Mouse (Mus musculus) intestine, embryonic 16.5 days (tissue): ENCODE results near the gene Amz2. TPM values are rescaled to one million over a fixed set of nuclear protein-coding genes. Genes with fewer than 3 reads are reported as not detected.
A peak's percentile ranks its signal among the peaks of the same experiment; 100 is the strongest.
"Not testable (repeated sequence)": the region's sequence is repeated elsewhere in the genome, so short reads cannot be mapped to it uniquely, and the experiment has no call there.

Experiments
- ATAC-seq: fragments of 200-750 bp; cut with Nextera tagmentation; 2 replicates; pipeline ENCODE4 v1.8.0; 2017; ENCODE audit warnings: moderate TSS enrichment, moderate library complexity
- H3K27ac ChIP-seq: fragments of 300-500 bp; sonication (generic); 2 replicates; pipeline ENCODE4 v1.5.1; 2014; ENCODE audit warnings: mild to moderate bottlenecking, low read length
- H3K27me3 ChIP-seq: fragments of 300-500 bp; sonication (generic); replicated peaks from 2 replicates; pipeline ENCODE4 v1.6.1; 2014; ENCODE audit warnings: low read length, control low read depth, mixed read lengths; ENCODE audit not compliant: control insufficient read depth, insufficient read depth
- H3K36me3 ChIP-seq: fragments of 300-500 bp; sonication (generic); 2 replicates; pipeline ENCODE4 v1.6.1; 2014; ENCODE audit warnings: low read length, control low read depth; ENCODE audit not compliant: control insufficient read depth, insufficient read depth
- H3K4me1 ChIP-seq: fragments of 300-500 bp; sonication (generic); 2 replicates; pipeline ENCODE4 v1.6.1; 2014; ENCODE audit warnings: low read length, control low read depth, mixed read lengths; ENCODE audit not compliant: control insufficient read depth, insufficient read depth
- H3K4me2 ChIP-seq: fragments of 300-500 bp; sonication (generic); 2 replicates; pipeline ENCODE4 v1.6.1; 2014; ENCODE audit warnings: low read depth, low read length, control low read depth
- H3K4me3 ChIP-seq: fragments of 300-500 bp; sonication (generic); 2 replicates; pipeline ENCODE4 v1.5.1; 2014; ENCODE audit warnings: mild to moderate bottlenecking, low read length
- H3K9ac ChIP-seq: fragments of 300-500 bp; sonication (generic); 2 replicates; pipeline ENCODE4 v1.6.1; 2014; ENCODE audit warnings: low read depth, low read length
- H3K9me3 ChIP-seq: fragments of 300-500 bp; sonication (generic); 2 replicates; pipeline ENCODE4 v1.6.1; 2016; ENCODE audit warnings: low read length, control low read depth; ENCODE audit not compliant: control insufficient read depth
- WGBS: fragments of 180-500 bp; shearing (Covaris S2); extraction: QIAGEN DNeasy Blood & Tissue Kit; methylation state at CpG from one replicate; pipeline ENCODE4 v1.1.7; 2014; 5-methylcytosine and 5-hydroxymethylcytosine counted together
- polyA plus RNA-seq: library from polyadenylated mRNA; unstranded; fragments of >200 nt; fragmentation: Nextera tagmentation; extraction: Ambion mirVana; gene quantifications from 2 replicates; pipeline ENCODE4 v1.2.1, GENCODE M21; 2015

The Amz2 gene
- polyA plus RNA-seq, 1 experiment from 2014 or later: 39.1 TPM

DNA sequence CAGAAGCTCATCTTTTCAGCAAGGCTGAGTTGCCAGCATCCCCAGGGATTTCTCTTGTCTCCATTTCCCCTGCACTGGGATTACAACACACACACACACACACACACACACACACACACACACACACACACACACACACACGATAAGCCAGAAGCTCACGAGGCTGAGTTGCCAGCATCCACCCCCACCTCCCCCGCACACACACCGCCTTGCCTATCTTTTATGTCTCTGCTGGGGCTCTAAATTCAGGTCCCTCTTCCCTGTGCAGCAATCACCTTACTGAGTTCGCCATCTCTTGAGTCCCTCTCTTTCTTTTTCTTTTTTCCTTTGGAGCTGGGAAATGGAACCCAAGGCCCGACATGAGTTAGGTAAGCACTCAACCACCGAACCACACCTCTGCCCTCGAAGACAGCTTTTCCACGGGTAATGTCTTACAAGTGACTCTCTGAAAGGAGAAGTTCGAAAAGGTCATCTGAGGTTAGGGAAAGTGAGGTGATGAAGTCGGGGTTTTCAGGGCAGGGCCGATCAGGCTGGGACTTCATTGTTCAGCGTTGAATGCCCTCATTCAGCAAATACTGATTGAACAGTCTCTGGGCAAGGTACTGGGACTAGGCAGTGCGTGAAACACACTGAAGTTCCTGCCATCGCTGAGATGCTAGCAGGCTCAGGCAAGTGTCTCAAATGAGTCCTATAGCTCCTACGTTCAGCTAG lies 54.0 kb downstream of the Amz2 start:
- H3K9ac ChIP-seq: no peak overlapping the region
- H3K36me3 ChIP-seq: no peaks in the 10 kb centered on the region
- H3K9me3 ChIP-seq: no peaks in the 10 kb centered on the region
- H3K27me3 ChIP-seq: no peaks in the 10 kb centered on the region
- no peak overlapping the region for H3K4me3 ChIP-seq
- no peak overlapping the region for H3K27ac ChIP-seq
- 69% methylated on average over 16 of the region's 16 CpGs for WGBS
- no peaks in the 10 kb centered on the region for H3K4me1 ChIP-seq
- no peak overlapping the region for H3K4me2 ChIP-seq
- ATAC-seq: no peak

DNA sequence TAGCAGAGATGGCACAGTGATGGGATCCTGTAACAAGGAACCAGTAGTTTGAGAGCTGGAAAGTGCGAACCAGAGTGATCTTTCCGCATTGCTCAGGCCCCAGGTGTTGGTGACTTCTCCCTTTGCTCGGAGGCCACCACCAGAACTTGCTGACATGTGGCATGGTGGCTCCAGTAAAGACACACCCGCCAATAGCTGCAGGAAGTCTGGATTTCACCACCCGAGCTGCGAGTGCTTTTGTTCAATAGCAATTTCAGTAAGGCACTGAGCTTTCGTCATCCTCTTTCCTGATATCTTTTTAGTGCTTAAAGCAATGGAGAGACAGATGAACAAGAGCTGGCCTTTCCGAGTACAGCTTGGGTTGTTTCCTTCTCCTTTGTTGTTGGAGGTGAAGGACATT lies 54.7 kb downstream of the Amz2 start:
- H3K4me3 ChIP-seq: no peak overlapping the region
- no peaks in the 10 kb centered on the region for H3K36me3 ChIP-seq

GRCm38 (mm10) chr11:109485398-109486045 lies 59.8 kb downstream of the Amz2 start:
- H3K4me3 ChIP-seq: no peak overlapping the region
- no peak overlapping the region for H3K27ac ChIP-seq
- 0 out of 2 replicates have a peak, but pooled peaks have one; percentile 41 for ATAC-seq
- no peaks in the 10 kb centered on the region for H3K27me3 ChIP-seq
- no peaks in the 10 kb centered on the region for H3K9me3 ChIP-seq
- no peak overlapping the region for H3K4me2 ChIP-seq
- WGBS: 82% methylated on average over 15 of the region's 15 CpGs
- no peaks in the 10 kb centered on the region for H3K36me3 ChIP-seq
- no peaks in the 10 kb centered on the region for H3K4me1 ChIP-seq
- H3K9ac ChIP-seq: no peak overlapping the region

More for the DNA sequence above, 54.7 kb downstream of the Amz2 start:
- no peaks in the 10 kb centered on the region for H3K9me3 ChIP-seq
- H3K27me3 ChIP-seq: no peaks in the 10 kb centered on the region
- no peak for ATAC-seq
- no peak overlapping the region for H3K9ac ChIP-seq
- WGBS: 72% methylated on average over 8 of the region's 8 CpGs
- H3K27ac ChIP-seq: no peak overlapping the region
- H3K4me2 ChIP-seq: no peak overlapping the region
- H3K4me1 ChIP-seq: no peaks in the 10 kb centered on the region

- no peak for ATAC-seq
- Histone ChIP-seq H3K27ac (no peak overlapping the region), H3K9me3 (no peaks in the 10 kb centered on the region), H3K27me3 (no peaks in the 10 kb centered on the region), H3K36me3 (no peaks in the 10 kb centered on the region), H3K4me2 (no peak overlapping the region), H3K9ac (no peak overlapping the region), H3K4me1 (no peaks in the 10 kb centered on the region), H3K4me3 (no peak overlapping the region)
- WGBS: 51% methylated on average over 1 of the region's 1 CpGs
Measured at GRCm38 (mm10) chr11:109487111-109487510, 61.4 kb downstream of the Amz2 start.

- Histone ChIP-seq H3K27ac (0 out of 2 replicates have a peak overlapping the region, but pooled peaks have one; percentile 44), H3K4me2 (no peak overlapping the region), H3K9ac (no peak overlapping the region), H3K36me3 (no peaks in the 10 kb centered on the region), H3K4me1 (no peaks in the 10 kb centered on the region), H3K4me3 (no peak overlapping the region), H3K9me3 (no peaks in the 10 kb centered on the region), H3K27me3 (no peaks in the 10 kb centered on the region)
- 73% methylated on average over 10 of the region's 10 CpGs for WGBS
- peak; percentile 71 for ATAC-seq
Measured at GRCm38 (mm10) chr11:109487991-109488684, 62.4 kb downstream of the Amz2 start.

DNA sequence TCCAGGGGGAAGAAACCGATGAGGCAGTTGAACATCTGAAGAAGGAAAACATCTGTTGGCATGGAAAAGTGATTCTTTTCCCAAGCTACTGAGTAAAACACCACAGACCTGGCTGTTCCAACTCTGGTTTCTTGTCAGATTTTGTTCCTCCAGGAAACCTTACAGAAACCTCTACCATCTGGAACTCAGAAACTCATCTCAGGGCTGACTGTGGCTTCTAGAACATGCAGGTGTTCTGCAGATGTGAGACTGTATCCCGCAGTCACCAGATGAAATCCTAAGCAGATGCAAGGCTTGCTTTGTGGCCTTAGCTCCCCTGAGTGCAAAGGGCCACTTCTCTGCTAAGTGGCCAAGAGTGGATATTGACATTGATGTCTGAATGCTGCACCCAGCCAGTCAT lies 64.0 kb downstream of the Amz2 start:
- WGBS: 71% methylated on average over 2 of the region's 2 CpGs
- Histone ChIP-seq H3K9ac (no peak overlapping the region), H3K4me1 (peaks cover 3% of the 10 kb centered on the region; the same call in 1 of the 2 replicates), H3K36me3 (no peaks in the 10 kb centered on the region), H3K4me3 (no peak overlapping the region), H3K4me2 (no peak overlapping the region), H3K9me3 (no peaks in the 10 kb centered on the region), H3K27ac (no peak overlapping the region), H3K27me3 (no peaks in the 10 kb centered on the region)
- no peak for ATAC-seq

GRCm38 (mm10) chr11:109491844-109492243 lies 66.1 kb downstream of the Amz2 start:
- Histone ChIP-seq H3K4me1 (peaks cover 14% of the 10 kb centered on the region), H3K9ac (no peak overlapping the region), H3K9me3 (no peaks in the 10 kb centered on the region), H3K4me2 (no peak overlapping the region), H3K4me3 (no peak overlapping the region), H3K27me3 (no peaks in the 10 kb centered on the region), H3K27ac (no peak overlapping the region), H3K36me3 (no peaks in the 10 kb centered on the region)
- ATAC-seq: no peak
- WGBS: 85% methylated on average over 4 of the region's 4 CpGs

DNA sequence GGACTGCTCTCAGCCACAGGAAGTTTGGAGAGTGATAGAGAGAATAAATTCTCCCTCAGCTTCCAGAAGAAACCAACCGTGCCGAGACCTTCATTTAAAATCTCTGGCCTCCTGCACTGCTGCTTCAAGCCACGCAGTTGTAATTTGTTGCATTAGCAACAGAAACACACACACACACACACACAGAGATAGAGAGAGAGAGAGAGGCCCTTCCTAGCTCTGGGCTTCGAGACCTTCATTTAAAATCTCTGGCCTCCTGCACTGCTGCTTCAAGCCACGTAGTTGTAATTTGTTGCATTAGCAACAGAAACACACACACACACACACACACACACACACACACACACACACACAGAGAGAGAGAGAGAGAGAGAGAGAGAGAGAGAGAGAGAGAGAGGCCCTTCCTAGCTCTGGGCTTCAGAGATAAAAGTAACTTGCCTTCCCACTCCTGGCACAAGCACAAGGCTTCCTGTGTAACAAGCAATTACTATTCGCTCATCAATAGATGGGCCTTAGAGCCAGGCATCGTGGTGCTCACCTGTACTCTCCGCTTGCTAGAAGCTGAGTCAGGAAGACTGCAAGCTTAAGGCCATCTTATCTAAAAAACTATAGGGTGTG lies 67.2 kb downstream of the Amz2 start:
- not testable (repeated sequence) for H3K9me3 ChIP-seq, H3K27ac ChIP-seq, H3K9ac ChIP-seq, ATAC-seq, H3K27me3 ChIP-seq, H3K4me3 ChIP-seq, H3K36me3 ChIP-seq, H3K4me2 ChIP-seq
- peaks cover 17% of the 10 kb centered on the region for H3K4me1 ChIP-seq
- 64% methylated on average over 8 of the region's 8 CpGs for WGBS
